Mouse (Mus musculus) stomach, embryonic 16.5 days (tissue): ENCODE data around the gene Noto. TPM values are rescaled to one million over a fixed set of nuclear protein-coding genes. Genes with fewer than 3 reads are reported as not detected.
A peak's percentile ranks its signal among the peaks of the same experiment; 100 is the strongest.
"Not testable (repeated sequence)": the region's sequence is repeated elsewhere in the genome, so short reads cannot be mapped to it uniquely, and the experiment has no call there.

Experiments used
- ATAC-seq: fragments of 200-750 bp; cut with Nextera tagmentation; 2 replicates; pipeline ENCODE4 v1.8.0; 2017; ENCODE audit warnings: moderate number of reproducible peaks, moderate TSS enrichment; ENCODE audit not compliant: insufficient read depth, low FRiP score
- H3K27ac ChIP-seq: fragments of 300-500 bp; sonication (generic); 2 replicates; pipeline ENCODE4 v1.5.1; 2014; ENCODE audit warnings: low read length
- H3K27me3 ChIP-seq: fragments of 300-500 bp; sonication (generic); 2 replicates; pipeline ENCODE4 v1.6.1; 2014; ENCODE audit warnings: low read length, control low read depth, mixed read lengths; ENCODE audit not compliant: control insufficient read depth, insufficient read depth
- H3K36me3 ChIP-seq: fragments of 300-500 bp; sonication (generic); 2 replicates; pipeline ENCODE4 v1.6.1; 2014; ENCODE audit warnings: low read length; ENCODE audit not compliant: control insufficient read depth, insufficient read depth
- H3K4me1 ChIP-seq: fragments of 300-500 bp; sonication (generic); 2 replicates; pipeline ENCODE4 v1.6.1; 2014; ENCODE audit warnings: low read length, control low read depth, mixed read lengths; ENCODE audit not compliant: control insufficient read depth, insufficient read depth
- H3K4me2 ChIP-seq: fragments of 300-500 bp; sonication (generic); 2 replicates; pipeline ENCODE4 v1.6.1; 2014; ENCODE audit warnings: low read depth, low read length, mixed read lengths
- H3K4me3 ChIP-seq: fragments of 300-500 bp; sonication (generic); replicated peaks from 2 replicates; pipeline ENCODE4 v1.5.1; 2014; ENCODE audit warnings: mild to moderate bottlenecking, low read length
- H3K9ac ChIP-seq: fragments of 300-500 bp; sonication (generic); 2 replicates; pipeline ENCODE4 v1.6.1; 2014; ENCODE audit warnings: low read length
- H3K9me3 ChIP-seq: fragments of 300-500 bp; sonication (generic); replicated peaks from 2 replicates; pipeline ENCODE4 v1.6.1; 2016; ENCODE audit warnings: low read length, control low read depth; ENCODE audit not compliant: control insufficient read depth
- WGBS: fragments of 180-500 bp; shearing (Covaris S2); extraction: QIAGEN DNeasy Blood & Tissue Kit; methylation state at CpG from one replicate; pipeline ENCODE4 v1.1.7; 2014; 5-methylcytosine and 5-hydroxymethylcytosine counted together
- polyA plus RNA-seq: library from polyadenylated mRNA; unstranded; fragments of >200 nt; fragmentation: Nextera tagmentation; extraction: Ambion mirVana; gene quantifications from 2 replicates; pipeline ENCODE4 v1.2.1, GENCODE M21; 2015

Noto gene
- polyA plus RNA-seq, 1 experiment from 2014 or later: not detected

DNA sequence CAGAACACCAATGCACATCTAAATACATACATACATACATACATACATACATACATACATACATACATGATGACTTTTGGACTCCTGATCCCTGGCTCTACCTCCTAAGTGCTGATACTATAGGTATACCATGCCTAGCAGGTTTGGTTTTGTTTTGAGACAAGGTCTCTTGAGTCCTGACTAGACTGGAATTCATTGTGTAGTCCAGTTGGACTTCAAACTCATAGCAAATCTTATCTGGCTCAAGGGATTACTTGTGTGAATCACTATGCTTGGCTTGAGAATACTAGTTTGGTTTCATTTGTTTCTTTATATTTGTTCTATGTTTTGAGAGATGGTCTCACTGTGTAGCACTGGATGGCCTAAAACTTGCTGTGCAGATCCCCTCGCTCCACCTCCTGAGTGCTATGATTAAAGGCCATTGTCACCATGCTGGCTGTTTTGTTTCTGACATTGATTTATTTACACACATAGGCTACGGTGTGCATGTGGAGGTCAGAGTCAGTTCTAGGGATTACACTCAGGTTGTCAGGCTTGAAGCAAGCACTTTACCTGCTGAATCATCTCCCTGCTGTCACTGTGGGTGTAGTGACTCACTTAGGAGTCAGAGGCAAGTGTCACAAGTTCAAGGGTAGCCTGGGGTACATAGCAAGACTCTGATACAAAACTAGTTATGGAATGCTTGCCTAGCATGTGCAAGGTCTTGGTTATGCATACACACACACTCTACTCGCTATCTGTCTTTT, 20.0 kb downstream of the Noto start:
- no peak for ATAC-seq
- WGBS: 67% methylated on average over 3 of the region's 3 CpGs
- Histone ChIP-seq H3K4me1 (no peaks in the 10 kb centered on the region), H3K9me3 (no peaks in the 10 kb centered on the region), H3K9ac (no peak overlapping the region), H3K4me2 (no peak overlapping the region), H3K36me3 (peaks cover 17% of the 10 kb centered on the region), H3K27ac (peak overlapping the region; percentile 36; the same call in 1 of the 2 replicates), H3K27me3 (no peaks in the 10 kb centered on the region), H3K4me3 (no peak overlapping the region)

DNA sequence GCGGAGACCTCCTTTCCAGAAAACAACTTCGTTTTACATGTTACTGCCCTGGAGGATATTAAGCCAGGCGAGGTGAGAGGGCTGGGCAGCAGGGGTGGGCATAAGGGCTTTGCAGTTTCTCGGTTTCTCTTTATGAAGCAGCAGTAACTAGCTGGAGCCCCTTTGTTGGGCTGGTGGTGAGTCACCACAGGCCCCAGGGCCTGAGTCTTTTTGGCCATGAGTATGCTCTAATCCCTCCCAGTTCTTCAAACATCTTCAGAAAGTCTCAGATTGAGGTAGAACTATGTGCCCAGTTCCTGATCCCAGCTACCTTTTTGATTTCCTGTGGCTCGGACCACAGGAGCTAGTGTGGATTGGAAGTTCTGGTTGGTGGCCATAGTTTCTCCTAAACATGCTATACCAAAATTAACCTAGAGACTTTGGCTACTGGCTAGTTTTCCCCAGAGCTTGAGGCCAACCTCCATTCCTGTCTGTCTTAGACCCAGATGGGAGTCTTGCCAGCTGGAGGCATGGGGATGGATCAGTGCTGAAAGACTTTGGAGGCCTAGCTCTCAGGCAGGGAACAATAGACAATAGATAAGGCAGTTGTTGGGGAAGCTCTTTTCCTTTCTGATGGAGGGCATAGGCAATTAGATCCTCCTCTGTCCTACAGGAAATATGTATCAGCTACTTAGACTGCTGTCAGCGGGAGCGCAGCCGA, 20.7 kb downstream of the Noto start:
- ATAC-seq: no peak
- H3K36me3 ChIP-seq: peaks cover 13% of the 10 kb centered on the region
- WGBS: 81% methylated on average over 8 of the region's 8 CpGs
- H3K4me1 ChIP-seq: no peaks in the 10 kb centered on the region
- H3K9ac ChIP-seq: no peak overlapping the region
- no peak overlapping the region for H3K4me2 ChIP-seq
- no peak overlapping the region for H3K4me3 ChIP-seq
- H3K9me3 ChIP-seq: no peaks in the 10 kb centered on the region
- no peaks in the 10 kb centered on the region for H3K27me3 ChIP-seq
- H3K27ac ChIP-seq: no peak overlapping the region

DNA sequence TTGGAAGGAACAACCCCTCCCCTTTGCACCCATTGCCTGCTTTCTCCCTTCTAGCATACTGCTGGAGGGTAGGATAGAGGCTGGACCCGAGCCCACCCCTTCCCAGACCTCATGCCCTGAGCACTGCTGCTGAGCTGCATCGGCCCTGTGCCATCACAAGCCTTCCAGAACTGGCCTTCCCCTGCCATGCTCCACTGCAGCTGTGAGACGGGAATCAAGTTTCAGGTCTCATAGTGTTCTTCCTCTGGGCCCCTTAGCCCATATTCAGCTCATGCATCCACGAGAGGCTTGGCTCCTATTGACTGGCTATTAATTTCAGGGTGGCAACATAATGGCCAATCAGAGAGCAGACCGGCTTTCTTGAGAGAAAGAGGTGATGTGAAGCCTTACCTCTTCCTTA, 21.6 kb downstream of the Noto start:
- no peaks in the 10 kb centered on the region for H3K9me3 ChIP-seq
- 85% methylated on average over 5 of the region's 5 CpGs for WGBS
- H3K4me3 ChIP-seq: no peak overlapping the region
- H3K27me3 ChIP-seq: no peaks in the 10 kb centered on the region
- no peak overlapping the region for H3K4me2 ChIP-seq
- no peaks in the 10 kb centered on the region for H3K4me1 ChIP-seq
- ATAC-seq: no peak
- no peak overlapping the region for H3K9ac ChIP-seq
- H3K36me3 ChIP-seq: peaks cover 10% of the 10 kb centered on the region; the same call in 1 of the 2 replicates
- no peak overlapping the region for H3K27ac ChIP-seq

DNA sequence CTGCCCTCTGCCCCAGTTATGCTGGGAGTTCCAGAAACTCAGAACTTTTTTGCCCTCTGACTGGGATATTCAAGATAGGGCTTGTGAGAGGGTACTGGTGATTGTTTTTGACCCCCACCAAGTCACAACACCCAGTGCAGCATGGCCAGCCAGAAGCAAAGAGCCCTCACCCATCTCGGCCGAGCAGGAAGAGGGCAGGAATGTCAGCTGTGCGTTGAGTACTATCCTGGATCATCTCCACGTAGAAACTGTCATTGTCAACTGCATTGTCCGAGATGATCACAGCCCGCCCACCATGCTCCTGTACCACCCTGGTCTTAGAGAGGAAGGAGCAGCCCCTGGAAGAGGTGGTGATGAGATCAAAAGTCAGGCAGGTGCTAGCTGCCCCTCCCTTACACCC, 23.7 kb downstream of the Noto start:
- Histone ChIP-seq H3K9ac (no peak overlapping the region), H3K9me3 (no peaks in the 10 kb centered on the region), H3K4me1 (no peaks in the 10 kb centered on the region), H3K27me3 (no peaks in the 10 kb centered on the region), H3K4me3 (no peak overlapping the region), H3K36me3 (peaks cover 5% of the 10 kb centered on the region; the same call in 1 of the 2 replicates), H3K4me2 (no peak overlapping the region), H3K27ac (no peak overlapping the region)
- no peak for ATAC-seq
- 85% methylated on average over 6 of the region's 6 CpGs for WGBS

DNA sequence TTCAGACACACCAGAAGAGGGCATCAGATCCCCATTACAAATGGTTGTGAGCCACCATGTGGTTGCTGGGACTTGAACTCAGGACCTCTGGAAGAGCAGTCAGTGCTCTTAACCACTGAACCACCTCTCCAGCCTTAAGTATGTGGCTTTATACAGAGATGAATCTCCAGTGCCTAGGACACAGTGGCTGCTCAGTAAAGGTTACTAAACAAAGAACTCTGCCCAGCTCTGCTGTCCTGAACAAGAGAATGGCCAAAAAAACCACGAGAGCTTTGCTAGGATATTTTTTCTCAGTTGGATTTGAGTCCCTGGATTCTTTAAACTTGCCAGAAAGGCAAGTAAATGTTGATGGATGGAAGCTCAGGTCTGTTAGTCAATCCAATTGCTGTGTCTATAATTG, 26.5 kb downstream of the Noto start:
- not testable (repeated sequence) for H3K36me3 ChIP-seq, H3K9me3 ChIP-seq, ATAC-seq, H3K27ac ChIP-seq, H3K27me3 ChIP-seq
- Histone ChIP-seq H3K4me3 (peak overlapping the region; percentile 66), H3K9ac (peak overlapping the region; percentile 84; the same call in 1 of the 2 replicates), H3K4me1 (peaks cover 18% of the 10 kb centered on the region), H3K4me2 (peak overlapping the region; percentile 93)
- WGBS: 67% methylated on average over 1 of the region's 1 CpGs

DNA sequence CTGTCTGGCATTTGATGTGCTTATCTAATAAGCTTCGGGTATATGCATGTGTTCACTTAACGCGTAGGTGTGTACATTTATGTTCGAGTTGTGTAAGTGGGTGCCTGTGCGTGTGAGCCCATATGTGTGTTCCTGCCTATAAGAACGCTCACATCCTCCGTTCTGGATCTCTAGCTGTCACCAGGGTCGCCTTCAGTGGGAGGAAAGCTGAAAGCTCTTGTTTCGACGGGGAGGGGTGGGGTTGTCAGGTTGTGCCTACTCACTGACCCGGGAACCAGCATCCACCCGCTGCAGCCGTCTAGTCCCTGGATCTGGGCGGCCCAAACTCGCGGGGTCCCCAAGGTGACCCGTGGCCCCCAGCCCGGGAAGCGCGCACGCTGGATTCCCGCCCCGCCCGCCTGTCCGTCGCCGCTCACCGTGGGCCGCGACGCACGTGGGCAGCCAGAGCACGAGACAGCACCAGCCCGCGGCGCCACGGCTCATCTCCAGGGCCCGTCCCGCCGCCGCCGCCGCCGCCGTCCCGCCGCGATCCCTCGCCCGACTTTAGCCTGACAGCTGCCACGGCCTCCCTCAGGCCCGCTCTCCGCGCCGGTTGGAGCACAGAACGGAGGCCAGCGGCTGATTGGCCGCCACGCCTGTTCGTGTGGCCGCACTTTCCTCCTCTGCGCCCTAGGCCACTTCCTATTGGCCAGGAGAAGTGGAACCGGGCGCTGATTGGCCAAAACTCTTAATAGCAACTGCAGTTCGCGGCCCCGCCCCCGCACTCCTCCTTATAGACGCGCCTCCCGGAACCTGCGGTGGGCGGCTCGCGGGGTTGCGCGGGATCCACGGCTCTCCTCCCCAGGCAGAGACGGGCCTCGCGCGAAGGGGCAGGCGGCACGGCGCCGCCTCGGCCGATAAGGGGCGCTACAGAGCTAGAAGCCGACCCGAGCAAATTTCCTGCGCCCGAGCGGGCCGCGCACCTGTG, 27.3 kb downstream of the Noto start, which contains the start of gene Cct7:
TSS of gene Cct7 (plus strand) at position 818 of the 967 bp plus-strand sequence.
- 1% methylated on average over 91 of the region's 96 CpGs for WGBS
- peak; percentile 94 for ATAC-seq
- peaks cover 5% of the 10 kb centered on the region; the same call in 1 of the 2 replicates for H3K36me3 ChIP-seq

DNA sequence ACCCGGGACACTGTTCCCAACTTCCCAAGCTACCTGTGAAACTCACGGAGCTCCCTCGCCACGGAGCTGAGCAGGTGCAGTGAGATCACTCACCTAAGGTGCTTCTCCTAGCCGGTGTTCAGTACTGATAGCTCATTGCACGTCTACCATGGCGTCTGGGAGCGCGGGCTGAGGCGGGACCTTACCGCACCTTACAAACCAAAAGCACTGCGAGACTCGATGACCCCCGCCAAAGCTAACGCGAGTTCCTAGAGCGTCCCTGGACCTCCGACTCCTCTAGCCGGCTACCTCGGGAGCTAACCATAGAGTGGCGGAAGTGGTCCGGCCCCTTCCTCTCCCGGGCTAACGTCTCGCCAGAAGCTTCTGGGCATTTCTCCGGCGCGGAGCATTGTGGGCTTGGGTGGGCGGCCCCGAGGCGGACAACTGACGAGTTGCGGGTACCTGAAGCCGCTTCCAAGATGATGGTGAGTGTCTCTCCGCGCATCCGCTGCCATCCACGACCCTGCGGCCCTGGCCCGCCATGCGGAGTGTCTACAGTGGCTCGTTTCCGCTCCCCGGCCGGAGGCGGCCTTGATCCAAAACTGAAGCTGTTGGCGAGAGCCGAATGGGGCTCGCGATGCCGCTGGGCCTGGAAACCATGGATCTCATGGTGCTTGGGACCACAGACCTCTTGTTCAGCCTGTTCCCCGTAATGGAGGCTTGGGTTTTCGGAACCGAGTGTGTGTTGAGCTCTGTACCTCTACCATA, 28.2 kb downstream of the Noto start, which contains the start of gene Pradc1:
TSS of gene Pradc1 (minus strand) at position 307 of the 747 bp plus-strand sequence.
- no peaks in the 10 kb centered on the region for H3K27me3 ChIP-seq
- under 1% methylated on average over 54 of the region's 54 CpGs for WGBS
- H3K9me3 ChIP-seq: no peaks in the 10 kb centered on the region
- peak within 1 kb of the TSS; percentile 84 for H3K9ac ChIP-seq
- ATAC-seq: peak; percentile 91
- H3K4me2 ChIP-seq: peak within 1 kb of the TSS; percentile 93
- H3K4me3 ChIP-seq: peak within 1 kb of the TSS; percentile 66
- peak within 1 kb of the TSS; percentile 95 for H3K27ac ChIP-seq
- peaks cover 5% of the 10 kb centered on the region; the same call in 1 of the 2 replicates for H3K36me3 ChIP-seq
- peaks cover 28% of the 10 kb centered on the region for H3K4me1 ChIP-seq

More for the DNA sequence above, 27.3 kb downstream of the Noto start, which contains the start of gene Cct7:
- Histone ChIP-seq H3K27ac (peak within 1 kb of the TSS; percentile 95), H3K9ac (peak within 1 kb of the TSS; percentile 84), H3K4me3 (peak within 1 kb of the TSS; percentile 66), H3K9me3 (no peaks in the 10 kb centered on the region), H3K4me1 (peaks cover 22% of the 10 kb centered on the region), H3K27me3 (no peaks in the 10 kb centered on the region), H3K4me2 (peak within 1 kb of the TSS; percentile 93)

DNA sequence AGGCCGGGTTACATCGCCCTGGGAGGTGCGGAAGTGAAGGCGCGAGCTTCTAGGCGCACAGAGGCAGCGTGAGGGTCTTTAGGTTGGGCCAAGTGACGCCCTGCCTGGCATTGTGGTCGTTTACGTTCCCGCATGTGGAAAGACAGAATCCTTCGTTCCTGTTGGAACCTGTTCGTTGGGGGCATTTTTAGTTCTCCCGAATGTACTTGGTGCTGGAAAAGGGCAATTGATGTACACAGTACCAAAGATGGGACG, 28.7 kb downstream of the Noto start:
- H3K4me2 ChIP-seq: peak overlapping the region; percentile 89
- peaks cover 28% of the 10 kb centered on the region for H3K4me1 ChIP-seq
- H3K9me3 ChIP-seq: no peaks in the 10 kb centered on the region
- no peaks in the 10 kb centered on the region for H3K36me3 ChIP-seq
- peak overlapping the region; percentile 81 for H3K9ac ChIP-seq
- ATAC-seq: no peak
- WGBS: under 1% methylated on average over 15 of the region's 15 CpGs
- H3K4me3 ChIP-seq: peak overlapping the region; percentile 66
- H3K27me3 ChIP-seq: no peaks in the 10 kb centered on the region
- H3K27ac ChIP-seq: peak overlapping the region; percentile 95
